Mouse (Mus musculus): ENCODE measurements around the gene Dhx58.

DNA sequence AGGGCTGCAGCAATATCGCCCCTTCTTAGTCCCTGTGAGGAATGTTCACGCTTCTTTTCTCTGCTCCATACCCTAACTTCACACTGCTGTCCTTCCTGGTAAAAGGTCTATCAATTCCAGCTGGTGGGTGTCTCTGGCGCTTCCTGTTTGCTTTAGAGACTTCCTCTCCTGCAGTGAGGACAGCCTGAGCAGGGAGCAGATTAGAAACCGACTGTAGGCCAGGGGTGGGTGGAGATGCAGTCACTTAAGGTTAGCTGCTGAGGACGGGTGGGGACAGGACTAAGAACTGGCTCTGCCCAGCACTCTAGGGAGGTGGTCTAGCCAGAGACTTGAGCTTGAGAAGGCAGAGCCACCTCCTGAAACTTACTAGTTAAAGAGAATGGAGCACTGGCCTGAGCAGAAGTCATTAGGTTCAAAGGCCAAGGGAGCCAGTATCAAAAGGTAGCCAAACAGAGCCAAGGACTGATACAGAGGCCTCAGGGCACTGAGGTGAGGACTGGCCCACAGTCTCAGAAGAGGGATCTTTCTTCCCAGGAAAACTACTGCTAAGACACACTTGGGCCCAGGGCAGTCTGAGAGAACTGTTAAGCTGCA lies 20.9 kb upstream of the Dhx58 start:
- TF ChIP-seq CTCF (IDR thresholded peaks at IDR 0.05; ENCODE audit: borderline replicate concordance, control insufficient read depth, extremely low read depth, insufficient read depth, low read length, poor library complexity): no peak
- TF ChIP-seq POLR2A (IDR thresholded peaks at IDR 0.05; ENCODE audit: control insufficient read depth, extremely low read depth, insufficient read depth, low read length, poor library complexity): no peak
